Mouse (Mus musculus) thymus, postnatal 36 days (tissue): Measurements from ENCODE around the gene E130308A19Rik.

Source experiments
- DNase-seq, 2 experiments: peaks; one replicate each; pipeline ENCODE4 v3.0.0; 2022; ENCODE audit warnings: mixed read lengths in 2 of 2

The E130308A19Rik gene

DNA sequence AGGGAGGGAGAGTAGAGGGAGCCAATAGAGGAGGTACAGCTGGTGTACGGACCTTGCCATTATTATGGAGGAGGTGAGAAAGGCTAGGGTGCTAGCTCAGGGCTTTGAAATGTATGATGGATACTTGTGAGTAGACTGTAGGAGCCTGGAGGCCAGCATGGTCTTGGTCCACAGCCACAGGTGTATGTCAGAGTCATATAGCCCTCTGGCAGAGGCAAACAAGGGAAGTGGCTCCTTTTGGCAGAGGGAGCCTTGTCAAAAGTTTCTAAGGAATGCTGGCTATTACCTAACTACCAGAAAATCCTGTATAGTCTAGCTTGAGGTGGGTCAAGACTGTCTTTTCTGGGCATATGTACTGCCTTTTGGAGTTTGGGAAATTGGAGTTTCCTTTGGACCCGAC, 14.7 kb downstream of the E130308A19Rik start:
- no peak for DNase-seq

DNA sequence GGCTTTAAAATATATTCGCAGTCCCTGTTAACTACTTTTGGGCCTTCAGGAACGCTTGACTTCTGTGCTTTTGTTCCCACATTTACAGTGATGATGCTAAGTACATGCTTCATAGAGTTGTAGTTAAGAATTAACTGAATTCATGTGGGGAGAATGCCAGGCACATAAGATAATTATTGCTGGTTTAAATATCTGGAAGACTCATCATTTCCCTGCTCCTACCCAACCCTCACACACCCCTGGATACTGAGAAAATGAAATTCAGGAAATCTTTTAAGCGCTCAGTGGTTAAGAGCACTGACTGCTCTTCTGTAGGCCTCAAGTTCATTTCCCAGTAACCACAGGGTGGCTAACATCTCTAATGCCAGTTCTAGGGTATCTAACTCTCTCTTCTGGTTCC, 16.0 kb downstream of the E130308A19Rik start:
- no peak for DNase-seq

- DNase-seq = no peak
Measured at GRCm38 (mm10) chr4:59642657-59643056, 16.6 kb downstream of the E130308A19Rik start.

GRCm38 (mm10) chr4:59644431-59644830, 18.4 kb downstream of the E130308A19Rik start:
- DNase-seq = no peak

- no peak for DNase-seq
Measured at GRCm38 (mm10) chr4:59644992-59645391, 19.0 kb downstream of the E130308A19Rik start.

- no peak for DNase-seq
Measured at GRCm38 (mm10) chr4:59645610-59646009, 19.6 kb downstream of the E130308A19Rik start.

GRCm38 (mm10) chr4:59646020-59646696, 20.1 kb downstream of the E130308A19Rik start:
- DNase-seq = no peak

GRCm38 (mm10) chr4:59649119-59649518, 23.1 kb downstream of the E130308A19Rik start:
- DNase-seq = no peak

DNA sequence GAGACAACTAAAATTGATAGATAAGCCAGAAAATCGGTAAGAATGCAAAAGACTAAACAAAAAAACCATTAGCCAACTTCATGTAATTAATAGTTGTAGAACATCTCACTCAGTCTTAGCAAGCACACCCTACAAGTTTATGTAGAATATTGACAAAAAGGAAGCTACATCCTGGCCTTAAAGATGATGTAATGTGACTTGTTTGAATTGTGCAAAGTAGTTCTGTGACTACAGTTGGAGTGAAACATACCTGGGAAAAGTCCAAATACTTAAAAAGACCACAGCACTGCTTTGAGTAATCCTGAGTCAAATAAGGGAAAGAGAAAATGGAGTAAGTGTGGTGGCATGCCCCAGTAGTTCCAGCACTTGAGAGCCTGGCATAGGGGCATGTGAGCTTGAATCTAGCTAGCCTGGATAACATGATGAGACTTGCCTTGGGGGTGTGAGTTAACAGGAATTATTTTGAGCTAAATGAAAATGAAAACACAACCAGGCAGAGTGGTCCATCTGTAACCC, 26.2 kb downstream of the E130308A19Rik start:
- no peak for DNase-seq

DNA sequence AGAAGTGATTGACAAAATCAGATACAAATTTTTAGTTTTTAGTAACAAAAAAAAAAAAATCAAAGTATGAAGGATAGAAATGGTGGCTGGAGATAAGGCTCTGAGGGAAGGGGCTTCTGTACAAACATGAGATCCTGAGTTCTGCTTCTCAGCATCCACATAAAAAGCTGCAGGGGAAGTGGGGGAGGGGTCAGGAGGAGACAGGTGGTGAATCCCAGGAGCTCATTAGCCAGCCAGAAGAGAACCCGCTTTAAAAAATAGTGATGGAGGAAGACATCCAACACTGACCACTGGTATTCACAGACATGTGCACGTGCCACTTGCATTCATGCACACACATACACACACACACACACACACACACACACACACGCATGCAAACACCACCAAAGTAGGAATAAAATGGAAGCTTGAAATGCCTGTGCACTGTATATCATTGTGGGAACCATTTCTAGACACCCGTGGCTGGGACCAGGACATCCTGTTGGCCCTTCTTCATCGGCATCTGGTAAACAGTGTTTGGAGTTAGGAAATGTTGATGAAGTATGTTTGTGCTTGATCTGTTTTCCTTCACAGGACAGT, 30.1 kb downstream of the E130308A19Rik start:
- DNase-seq = no peak

- DNase-seq = no peak
Measured at GRCm38 (mm10) chr4:59662163-59662562, 36.2 kb downstream of the E130308A19Rik start.

- DNase-seq = no peak
Measured at GRCm38 (mm10) chr4:59663451-59663850, 37.4 kb downstream of the E130308A19Rik start.

DNA sequence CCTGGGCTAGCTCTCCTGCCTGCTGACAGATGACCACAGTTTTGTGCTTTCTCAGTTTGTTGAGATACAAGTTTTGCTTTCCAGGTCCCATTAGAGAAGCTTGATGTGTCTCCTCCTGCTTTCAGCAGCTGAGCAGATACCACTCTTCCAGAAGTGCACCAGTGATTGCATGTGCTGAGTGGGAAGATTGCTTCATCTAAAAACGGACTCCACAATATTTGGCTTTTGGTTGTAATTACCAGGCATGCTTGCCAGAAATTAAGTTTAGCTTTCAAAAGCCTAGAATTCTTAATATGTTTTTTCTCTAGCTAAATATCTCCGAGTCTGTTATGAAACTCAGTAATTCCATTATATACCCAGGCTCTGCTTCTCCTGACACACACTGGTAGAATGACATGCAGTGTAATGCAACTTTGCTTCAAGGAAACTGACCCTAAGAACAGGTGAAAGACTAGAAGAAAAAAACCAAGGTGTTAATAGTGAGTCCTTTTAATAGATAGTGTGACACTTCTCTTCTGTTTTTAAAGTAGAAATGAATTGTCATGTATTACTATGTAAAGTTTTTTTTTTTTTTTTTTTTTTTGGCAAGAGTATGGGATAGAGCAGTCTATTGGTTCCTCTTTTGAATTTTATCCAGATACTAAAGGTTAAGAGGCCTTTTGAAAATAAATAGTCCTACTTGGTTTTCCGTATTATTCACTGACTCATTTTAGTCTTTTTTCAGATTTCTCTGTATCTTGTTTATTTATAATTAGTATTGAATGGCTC, 40.7 kb downstream of the E130308A19Rik start:
- no peak for DNase-seq

- no peak for DNase-seq
Measured at GRCm38 (mm10) chr4:59668050-59668449, 42.0 kb downstream of the E130308A19Rik start.

GRCm38 (mm10) chr4:59669131-59669530, 43.1 kb downstream of the E130308A19Rik start:
- no peak for DNase-seq

GRCm38 (mm10) chr4:59670015-59670414, 44.0 kb downstream of the E130308A19Rik start:
- DNase-seq = no peak

DNA sequence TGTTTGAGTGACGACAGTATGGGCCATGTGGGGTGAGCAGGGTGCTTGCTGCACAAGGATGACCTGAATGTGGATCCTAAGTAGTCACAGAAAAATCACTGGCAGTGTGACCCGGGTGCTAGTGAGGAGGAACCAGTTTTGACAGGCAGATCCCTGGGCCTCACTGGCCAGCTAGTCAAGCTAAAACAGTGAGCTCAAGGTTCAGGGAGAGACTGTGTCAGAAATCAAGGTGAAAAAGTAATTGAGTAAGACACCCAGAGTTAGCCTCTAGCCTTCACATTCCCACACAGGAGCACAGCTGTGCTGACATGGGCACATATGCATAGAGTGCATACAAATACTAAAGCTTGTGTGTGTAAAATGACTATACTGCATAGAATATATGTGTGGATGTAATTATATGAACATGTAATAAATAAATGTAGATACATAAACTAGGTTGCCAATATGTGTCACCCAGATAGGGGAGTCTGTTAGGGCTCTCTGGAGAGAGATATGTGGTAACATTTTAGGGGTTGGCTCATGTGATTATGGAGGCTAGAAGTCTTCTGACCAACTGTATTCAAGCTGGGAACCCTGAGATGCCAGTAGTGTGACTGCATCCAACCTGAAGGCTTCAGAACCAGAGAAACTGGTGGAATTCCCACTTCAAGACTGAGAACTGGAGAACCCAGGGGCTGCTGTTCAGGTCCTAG, 47.6 kb downstream of the E130308A19Rik start:
- DNase-seq = no peak

GRCm38 (mm10) chr4:59674929-59675679, 49.1 kb downstream of the E130308A19Rik start:
- DNase-seq = no peak

GRCm38 (mm10) chr4:59675699-59676098, 49.7 kb downstream of the E130308A19Rik start:
- DNase-seq = no peak

DNA sequence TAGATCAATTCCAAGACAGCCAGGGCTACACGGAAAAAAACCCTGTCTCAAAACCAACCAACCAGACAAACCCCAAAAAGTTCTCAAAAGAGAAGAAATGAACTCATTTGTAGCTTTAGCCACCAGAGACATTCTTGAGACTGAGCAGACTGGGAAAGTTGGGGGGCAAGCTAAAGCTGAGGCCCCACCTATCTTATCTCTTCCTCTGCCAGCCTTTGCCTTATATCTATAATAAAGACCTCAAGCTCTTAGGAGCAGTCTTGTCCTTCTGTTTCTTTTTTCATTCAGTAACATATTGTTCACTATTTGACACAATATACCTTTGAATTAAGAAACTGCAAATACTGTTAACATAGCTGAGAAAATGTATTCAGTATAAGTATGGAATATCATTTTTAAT, 55.4 kb downstream of the E130308A19Rik start:
- DNase-seq = no peak

GRCm38 (mm10) chr4:59682491-59682890, 56.5 kb downstream of the E130308A19Rik start:
- DNase-seq = no peak

DNA sequence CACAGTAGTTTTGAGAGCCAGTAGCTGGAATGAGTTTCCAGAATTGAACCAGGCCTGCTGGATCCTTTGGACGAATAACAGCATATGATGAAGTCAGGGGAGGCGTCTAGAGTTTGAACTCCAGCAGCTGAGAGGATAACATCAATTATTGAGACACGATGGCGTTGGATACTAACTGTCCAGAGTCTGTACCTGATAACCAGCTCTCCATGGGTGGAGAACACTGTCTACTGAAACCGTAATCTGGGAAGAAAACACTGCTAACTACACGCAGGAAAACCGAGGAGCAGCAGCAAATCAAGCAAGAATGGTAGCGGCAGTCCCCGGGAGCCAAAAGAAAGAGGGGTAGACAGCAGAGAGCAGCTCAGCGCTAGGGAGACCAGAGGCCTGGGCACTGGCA, 56.9 kb downstream of the E130308A19Rik start:
- no peak for DNase-seq
